Mouse (Mus musculus) mouse trophoblast stem cell (cell line): ENCODE data around the gene Gnaq.

ENCODE experiments used
- in situ Hi-C, 2 experiments: fragments of 300-500 bp; cut with MseI, MboI; formaldehyde crosslinking; loops; 2 replicates in 1 of 2; 3 replicates in 1 of 2; pipeline ENCODE4 v1.15.1; 2025

Gene Gnaq

DNA sequence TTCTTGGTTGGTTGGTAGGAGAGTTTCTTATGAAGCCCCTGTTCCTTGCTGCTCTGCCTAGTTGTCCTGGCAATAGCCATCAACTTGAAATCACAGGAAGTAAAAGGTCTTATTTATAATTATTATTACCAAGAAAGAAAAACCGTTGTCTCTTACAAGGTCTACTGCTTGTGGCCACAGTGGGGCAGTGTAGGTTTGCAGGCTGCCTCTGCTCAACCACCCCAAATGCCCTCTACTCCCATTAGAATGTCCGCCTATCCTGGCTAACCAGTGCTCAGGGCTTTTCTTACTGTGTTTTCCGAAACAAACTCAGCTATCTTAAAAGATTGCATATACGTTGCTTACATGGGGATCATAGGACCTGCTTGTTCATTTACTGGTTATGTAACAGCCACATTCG, 226.3 kb downstream of the Gnaq start:
- in situ Hi-C loops: no loop called here

DNA sequence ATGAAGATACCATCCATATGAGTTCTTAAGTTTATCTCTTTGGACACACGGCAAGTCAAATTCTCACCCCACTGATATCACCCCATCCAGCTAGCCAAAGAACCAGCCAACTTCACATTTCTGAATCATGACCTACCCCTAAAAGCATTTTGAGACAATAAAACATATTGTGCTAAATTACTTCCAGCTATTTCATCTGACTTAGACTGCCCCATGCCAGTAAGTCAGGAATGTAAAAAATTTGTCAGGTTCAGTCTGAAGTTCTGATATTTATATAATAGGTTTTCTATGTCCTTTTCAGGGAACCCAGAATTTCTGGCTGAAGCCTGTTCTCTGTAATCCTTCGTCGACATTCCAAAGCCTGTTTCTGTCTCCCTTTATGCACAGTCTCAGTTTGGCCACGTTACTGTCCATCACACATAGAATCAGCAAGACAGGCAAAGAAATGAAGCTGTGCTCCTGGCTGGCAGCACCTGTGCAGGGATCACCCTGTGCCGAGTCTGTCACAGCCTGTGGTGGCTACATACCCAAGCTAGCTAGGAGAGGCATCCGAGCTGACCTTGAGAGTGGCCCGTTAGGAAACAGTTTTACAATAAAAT, 233.9 kb downstream of the Gnaq start:
- in situ Hi-C loops: no loop called here

DNA sequence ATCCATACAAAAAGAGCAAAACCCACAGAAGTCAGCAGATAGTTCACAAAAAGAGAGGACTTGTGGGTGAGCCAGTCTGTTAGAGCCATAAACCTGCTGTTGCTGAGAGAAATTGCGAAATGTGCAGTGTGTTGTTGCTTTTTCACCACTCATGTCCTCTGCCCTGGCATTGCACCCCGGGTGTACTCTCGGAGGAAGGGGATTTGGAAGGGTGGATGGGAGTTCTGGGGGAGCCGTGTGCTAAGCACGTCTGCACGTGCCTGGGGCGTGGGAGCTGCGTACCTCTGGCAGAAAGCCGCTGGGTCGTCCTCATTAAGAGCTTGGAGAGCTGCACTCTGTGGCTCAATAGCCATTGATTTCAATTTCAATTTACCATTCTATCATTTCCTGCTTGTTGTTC, 234.6 kb downstream of the Gnaq start:
- in situ Hi-C loops: no loop called here

DNA sequence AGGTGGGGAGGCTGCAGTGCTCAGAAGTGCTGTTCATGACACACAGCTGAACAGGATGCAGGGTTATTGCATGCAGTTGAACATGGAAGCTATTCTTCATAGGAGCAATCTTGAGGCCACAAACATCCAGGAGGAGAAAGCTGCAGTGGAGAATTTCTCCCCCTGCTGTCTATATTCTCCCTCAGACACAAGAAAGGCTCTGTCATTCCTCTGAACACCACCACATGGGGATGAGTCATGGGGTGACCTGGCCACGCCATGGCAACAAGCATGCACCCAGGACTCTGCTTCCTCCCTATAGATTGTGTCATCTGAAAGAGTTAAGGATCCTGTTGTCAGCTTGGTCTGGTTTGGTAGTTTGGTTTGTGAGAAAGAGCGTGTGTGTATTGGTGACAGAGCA, 239.0 kb downstream of the Gnaq start:
- in situ Hi-C loops: no loop called here

DNA sequence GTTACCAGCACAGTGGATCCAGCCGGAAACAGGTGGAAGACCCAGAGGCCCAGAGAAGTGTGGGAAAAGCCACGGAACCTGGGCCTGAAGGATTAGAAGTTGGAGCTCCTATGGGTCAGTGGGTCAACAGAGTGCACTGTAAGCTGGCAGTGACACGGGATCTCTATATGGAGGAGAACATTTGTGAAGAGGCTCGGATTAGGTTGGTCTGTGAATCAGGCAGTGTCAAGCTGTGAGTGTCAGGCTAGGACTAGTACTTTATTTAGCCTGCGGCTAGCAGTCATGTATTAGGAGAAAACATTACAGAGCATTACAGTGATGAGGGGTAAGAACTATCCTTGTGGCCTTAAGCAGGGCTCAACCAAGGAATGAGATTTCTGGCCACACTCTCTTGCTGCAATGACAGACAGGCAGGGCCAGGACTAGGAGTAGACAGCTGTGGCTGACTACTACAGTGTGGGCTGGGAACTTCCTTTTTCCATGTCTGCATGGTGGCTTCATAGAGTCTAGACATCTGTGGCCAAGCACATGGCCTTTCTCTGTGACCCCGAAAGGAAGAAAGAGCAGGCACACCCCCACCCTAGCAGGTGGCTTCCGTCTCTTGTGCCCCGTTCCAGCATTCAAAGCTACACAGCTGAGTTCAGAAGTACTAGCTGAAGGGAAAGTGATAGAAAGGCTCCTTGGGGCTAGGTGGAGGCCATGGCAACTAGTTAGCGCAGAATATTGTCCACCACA, 240.3 kb downstream of the Gnaq start:
- in situ Hi-C loops: no loop called here

DNA sequence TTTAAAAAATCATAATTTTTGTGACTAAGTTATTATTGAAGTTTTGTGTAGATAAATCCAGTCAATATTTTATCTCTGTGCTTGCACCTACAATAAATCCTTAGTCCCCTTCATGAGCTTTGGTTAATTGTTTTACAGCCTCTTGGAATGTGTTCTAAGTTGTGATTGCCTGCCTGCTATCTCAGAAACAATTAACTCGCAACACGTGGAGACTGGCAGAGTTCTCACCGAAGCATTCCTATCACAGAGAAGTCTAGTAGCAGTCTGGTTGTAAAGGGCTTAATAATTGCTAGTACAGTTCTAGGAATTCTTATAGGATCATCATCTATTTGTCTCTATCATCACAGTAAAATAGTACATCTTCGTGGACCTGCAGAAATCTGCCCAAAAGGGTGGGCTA, 243.2 kb downstream of the Gnaq start:
- in situ Hi-C loops: no loop called here

DNA sequence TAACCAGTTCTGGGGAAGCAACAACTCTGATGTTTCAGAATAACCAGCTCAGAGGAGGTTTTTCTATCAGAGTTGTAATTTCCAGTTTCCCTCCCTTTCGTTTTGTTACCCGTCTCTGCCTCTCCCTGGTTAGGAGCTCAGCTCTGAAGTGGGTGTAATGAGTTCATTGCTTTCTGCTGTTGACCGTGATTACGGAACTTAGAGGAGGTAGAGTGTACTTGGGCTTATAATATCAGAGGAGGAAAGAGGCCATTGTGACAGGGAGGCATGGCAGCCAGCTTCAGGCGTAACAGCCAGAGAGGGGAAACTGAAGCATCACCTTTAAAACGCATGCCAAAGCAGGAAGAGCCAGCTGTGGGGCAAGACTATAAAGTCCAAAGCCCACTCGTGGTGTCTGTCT, 245.9 kb downstream of the Gnaq start:
- in situ Hi-C loops: no loop called here

DNA sequence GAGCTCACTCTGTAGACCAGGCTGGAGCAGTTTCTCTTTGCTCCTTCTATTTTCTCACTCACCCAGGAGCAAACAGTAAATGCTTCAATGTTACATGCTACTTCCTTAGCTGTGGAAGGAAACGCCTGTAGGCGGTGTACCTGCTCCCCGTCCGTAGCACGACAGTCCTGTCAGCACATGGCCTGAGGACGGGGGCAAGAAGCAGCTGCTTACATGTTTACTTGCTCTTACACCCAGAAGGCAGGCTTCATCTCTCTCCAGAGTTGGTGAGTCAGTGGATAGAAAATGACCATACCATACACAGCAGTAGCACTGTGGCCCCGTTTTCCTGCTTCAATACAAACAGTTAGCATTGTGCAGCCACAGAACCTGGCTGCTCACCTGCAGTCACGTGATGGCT, 247.1 kb downstream of the Gnaq start:
- in situ Hi-C loops: no loop called here

DNA sequence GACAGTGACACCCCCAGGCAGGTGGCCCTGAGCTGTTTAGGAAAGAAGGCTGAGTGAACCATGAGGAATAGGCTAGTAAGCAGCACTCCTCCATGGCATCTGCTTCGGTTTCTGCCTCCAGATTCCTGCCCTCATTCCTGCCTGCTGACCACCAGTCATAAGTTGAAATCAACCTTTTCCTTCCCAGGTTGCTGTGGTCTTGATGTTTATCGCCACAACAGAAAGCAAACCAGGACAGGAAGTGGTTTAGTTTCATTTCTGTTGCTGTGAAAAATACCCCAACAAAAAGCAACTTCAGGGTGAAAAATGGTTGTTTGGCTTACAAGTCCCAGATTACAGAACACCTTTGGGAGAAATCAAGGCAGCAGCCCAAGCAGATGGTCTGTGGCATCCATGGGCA, 249.8 kb downstream of the Gnaq start:
- in situ Hi-C loops: no loop called here

DNA sequence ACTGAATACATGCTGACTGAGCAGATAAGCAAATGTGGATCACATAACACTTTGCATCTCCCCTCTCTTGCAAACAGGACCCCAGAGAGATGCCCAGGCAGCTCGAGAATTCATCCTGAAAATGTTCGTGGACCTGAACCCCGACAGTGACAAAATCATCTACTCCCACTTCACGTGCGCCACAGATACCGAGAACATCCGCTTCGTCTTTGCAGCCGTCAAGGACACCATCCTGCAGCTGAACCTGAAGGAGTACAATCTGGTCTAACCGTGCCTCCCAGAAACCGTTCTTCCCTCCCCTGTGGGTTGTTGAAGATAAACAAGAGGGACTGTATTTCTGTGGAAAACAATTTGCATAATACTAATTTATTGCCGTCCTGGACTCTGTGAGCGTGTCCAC, 250.5 kb downstream of the Gnaq start:
- in situ Hi-C loops: no loop called here

DNA sequence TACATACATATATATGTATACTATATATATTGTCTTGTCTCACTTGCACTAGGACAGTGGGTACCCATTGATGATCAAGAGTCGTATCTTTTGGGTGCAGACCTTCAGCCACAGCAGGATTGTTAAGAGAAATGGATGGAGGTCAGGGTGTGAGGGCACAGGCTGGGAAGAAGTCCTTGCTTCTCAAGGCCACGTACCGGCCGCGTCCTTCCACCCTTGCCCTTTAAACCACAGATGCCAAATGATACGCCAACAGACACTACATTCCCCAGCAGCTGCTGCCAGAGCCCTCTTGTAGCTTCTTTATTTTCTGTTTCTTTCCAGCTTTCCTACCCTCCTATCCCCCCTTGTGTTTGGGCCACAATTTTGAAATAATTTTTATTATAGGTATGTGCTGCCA, 251.5 kb downstream of the Gnaq start:
- in situ Hi-C loops: no loop called here

DNA sequence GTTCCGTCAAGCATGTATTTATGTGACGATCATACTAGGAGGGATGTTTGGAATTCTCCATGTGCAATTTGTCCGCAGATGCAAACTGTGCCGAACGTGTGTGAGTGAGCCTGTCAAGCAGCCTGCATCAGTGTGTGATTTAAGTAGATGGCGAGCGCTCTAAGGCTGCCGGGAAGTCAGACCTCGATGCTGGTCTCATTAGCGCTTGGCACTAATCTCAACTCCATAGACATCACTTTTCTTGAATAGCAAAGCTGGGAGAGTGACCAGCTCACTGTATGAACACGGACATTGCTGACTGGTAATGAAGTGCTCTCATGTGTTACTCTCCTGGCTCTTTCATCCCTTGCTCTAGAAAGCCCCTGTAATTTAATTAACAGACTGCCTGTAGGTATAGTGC, 252.3 kb downstream of the Gnaq start:
- in situ Hi-C loops: no loop called here

DNA sequence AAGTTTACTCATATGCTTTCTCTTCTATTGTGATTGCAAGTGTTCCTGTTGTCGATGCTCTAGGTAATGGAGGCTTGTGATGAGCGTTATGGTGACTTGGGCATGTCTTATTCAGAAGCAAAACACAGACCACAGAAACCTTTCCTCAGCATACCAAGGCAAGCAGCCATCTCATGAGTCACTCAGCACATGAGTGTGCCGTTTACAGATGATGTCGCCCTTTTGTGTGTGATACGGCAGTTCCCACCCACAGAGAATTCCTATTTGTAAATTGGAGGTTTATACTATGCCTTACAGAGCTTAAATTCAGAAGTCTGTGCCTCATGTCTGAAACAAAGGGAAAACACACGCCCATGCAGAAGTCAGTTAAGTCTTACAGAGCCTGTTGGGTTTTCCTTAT, 253.9 kb downstream of the Gnaq start:
- in situ Hi-C loops: no loop called here

DNA sequence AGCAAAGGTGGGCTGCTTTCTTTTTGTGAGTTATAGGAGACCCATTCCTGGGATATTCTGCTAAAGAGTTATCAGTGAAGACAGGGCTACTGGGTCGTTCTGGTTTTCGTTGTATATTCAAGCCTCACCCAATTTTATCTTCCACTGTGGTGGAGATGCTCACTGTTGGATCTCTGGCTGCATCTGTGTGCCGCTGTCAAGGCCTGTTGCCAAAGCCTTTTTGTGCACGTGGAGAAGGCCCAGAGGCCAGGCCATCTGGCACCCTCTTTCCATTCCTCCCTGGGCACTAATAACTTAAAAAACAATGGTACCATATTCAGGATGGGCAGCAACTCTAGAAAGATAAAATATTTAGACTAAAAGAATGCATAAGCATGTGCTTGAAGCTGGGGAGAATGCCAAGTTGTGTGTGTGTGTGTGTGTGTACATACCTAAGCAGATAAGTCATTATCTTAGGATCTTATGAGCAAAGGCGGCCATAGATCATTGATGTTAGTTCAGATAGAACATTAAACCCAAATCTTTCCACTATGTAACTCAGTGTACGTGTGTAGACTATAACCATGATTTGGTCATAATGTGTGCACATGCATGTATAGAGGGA, 257.7 kb downstream of the Gnaq start:
- in situ Hi-C loops: no loop called here

DNA sequence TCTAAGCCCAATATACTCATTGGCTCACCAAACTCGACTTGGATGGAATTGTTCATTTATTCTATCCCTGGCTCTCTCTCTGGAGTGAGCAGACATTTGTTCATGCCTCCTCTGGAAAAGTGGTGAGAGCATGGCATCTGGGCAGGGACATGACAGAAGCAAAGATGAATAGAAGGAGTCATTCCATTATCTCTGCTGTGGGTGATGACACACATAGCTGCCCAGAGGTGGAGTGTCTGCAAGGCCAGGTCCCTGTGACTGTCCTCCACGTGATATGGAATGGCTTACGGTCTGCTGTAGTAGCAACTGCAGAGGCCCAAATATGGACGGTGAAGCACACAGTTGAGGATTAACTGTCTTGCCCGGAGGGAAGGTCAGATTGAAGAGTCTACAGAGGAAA, 261.8 kb downstream of the Gnaq start:
- in situ Hi-C loops: no loop called here

DNA sequence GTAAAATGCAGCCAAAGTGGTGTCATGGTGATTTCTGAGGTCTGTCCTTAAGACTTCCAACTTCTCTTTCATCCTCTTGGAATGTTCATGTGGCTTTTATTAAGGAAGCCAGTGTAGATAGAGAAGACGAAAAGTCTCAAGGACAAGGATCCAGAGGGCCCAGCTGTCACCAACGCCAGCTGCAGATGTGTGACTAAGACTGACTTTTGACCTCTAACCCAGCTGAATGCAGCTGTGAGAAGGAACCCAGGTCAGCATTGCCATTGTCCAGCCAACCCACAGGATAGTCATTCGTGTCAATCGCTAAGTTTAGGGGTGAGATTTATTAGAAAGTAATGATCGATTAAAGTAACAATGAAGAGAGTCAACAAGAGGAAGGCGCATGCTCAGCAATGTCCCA, 270.5 kb downstream of the Gnaq start:
- in situ Hi-C loops: no loop called here

DNA sequence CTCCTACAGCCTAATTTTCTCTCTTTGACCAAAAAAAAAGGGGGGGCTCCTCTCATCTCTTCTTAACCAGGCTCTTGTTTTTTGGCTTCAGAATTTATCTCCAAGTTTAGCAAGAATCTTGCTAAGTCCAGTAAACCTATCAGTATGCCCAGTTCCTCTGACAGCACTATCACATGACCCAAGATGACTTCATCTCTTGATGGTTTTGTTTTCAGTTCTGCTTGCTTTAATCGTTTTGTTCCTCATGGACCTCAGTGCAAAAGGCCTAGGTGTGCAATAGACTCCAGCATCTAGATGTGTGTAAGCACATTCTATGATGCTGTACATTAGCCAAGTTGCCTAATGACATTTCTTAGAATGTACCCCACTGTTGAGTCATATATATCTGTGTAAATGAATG, 275.1 kb downstream of the Gnaq start:
- in situ Hi-C loops: no loop called here

DNA sequence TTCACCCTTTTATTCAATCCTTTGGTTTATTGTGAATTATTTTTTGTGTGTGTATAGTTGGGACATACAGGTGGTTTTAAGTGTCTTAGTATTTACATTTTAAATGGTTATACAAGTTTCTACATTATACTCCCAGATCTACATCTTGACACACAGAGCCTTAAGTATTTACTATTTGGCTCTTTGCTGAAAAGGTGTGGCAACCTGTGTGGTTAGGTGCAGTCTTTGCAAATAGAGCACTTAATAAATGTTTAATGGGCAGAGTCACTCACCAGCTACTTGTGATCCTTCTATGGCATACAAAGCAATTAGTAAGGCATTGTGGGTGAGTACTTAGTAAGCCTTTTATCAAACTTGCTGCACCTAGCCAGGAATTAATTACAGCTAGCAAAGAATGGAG, 278.7 kb downstream of the Gnaq start:
- in situ Hi-C loops: no loop called here

DNA sequence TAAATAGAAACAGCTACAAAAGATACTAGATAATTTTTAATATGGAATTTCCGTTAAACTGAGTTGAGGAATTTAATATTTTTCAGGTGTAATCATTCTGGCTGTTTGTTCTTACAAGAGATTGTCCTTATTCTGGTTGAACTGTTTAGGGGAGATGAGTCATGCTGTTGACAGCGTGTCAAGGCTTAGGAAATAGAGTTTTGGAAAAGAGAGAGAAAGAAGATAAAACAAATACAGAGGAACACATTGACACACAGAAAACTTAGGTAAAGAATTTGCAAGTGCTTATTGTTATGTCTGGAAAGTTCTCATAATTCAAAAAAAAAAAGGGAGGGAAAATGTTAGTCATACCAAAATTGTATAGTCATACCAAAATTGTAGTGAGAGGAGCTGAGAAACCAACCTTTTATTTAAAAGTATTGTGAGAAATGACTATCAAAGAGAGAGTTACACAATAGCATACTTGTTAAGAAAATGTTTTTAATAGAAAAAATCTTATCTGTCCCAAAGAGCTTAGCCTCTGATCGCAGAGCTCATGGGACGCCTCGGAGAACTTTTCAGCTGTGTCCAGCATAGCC, 285.5 kb downstream of the Gnaq start:
- in situ Hi-C loops: no loop called here

DNA sequence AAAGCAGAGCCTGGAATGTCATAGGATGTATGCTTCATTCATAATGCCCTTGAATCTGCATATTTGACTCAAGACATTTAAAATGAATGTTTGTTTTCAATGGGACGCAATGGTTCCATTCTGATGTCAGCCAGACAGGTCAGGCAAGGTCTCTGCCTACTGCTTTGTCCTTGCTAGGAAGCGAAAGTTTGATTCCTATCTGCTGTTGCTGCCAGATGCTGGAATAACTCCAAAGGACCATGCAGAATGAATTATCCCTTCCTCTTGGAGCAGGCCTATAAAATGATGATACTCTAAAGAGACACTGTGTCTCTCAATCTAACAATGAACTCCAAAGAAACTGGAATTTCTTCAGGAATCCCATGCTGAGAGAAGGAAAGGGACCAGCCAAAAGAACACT, 293.0 kb downstream of the Gnaq start:
- in situ Hi-C loops: no loop called here

DNA sequence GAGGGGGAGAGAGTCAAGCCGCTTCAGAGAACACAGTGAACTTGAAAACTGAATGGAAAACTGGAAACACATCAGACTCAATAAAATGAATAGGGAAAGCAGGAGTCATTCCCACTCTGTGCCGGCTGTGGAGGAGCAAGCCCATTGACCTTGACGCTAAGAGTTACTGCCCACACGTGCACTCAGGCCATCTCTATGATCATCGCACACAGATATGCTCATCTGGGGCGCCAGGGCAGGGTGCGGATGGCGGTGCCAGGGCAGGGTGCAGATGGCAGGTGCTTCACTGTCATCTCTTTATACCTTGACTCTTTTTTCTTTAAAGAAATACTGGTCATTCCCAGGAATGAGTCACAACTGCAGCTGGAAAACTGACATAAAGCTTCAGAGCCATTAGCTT, 298.7 kb downstream of the Gnaq start:
- in situ Hi-C loops: no loop called here

DNA sequence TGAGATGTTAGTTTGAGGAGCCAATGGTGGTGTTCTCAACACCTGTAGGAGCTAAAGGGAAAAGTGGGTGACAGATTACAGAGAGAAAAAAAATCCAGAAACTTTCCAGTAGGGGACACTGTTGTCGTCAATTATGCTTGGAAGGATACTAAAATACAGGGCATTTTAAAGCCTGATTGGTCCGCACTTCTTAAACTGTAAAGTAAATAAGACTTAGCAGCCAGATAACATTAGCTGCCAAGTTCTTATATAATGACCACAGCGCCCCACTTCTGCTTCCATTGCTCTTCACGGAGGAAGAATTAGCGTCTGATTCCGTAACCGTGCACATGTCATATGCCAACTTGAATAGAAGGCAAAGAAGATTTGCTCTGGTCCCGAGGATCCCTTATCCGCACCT, 302.2 kb downstream of the Gnaq start:
- in situ Hi-C loops: no loop called here
